Mouse (Mus musculus): ENCODE results near the gene Thoc6.

The Thoc6 gene

DNA sequence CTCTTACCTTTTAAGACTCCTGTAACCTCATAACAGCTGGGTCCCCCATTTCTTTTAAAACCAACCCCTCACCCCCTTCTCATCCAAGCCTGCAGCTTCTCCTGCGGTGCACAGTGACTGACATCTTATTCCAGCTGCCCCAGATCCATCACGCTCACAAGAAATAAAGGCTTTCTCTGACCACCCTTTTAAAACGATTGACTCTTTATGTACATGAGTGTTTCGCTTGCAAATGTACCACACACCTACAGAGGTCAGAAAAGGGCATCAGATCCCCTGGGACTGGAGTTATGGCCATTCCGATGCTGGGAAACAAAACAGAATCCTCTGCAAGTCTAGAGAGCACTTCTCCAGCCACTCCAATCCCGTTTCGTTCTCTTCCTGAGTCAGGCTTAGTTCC lies 45.9 kb downstream of the Thoc6 start:
- DNase-seq: no peak

DNA sequence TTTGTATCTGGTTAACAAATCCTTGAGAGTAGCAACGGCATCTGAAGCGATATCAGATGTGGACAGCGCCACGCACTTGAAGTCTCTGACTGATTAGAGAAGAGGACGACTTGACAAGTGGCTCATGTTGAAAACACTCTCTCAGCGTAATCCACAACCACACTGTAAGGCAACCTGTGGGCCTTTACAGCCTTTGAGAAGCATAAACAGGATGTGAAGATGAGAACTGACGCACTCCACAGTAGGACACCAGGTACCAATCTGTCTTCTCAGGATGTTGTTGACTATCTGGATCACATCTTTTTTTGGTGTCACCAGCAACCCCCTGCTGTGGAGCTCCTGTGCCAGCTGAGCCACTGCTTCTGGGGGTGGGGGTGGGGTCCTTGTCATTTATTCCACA lies 53.3 kb downstream of the Thoc6 start:
- no peak for DNase-seq
